Mouse (Mus musculus) kidney, postnatal 0 days (tissue): Measurements from ENCODE around the gene Ly6g5c. TPM values are rescaled to one million over a fixed set of nuclear protein-coding genes. Genes with fewer than 3 reads are reported as not detected.
"Not testable (repeated sequence)": the region's sequence is repeated elsewhere in the genome, so short reads cannot be mapped to it uniquely, and the experiment has no call there.

ENCODE experiments used
- ATAC-seq: fragments of 200-750 bp; cut with Nextera tagmentation; replicated peaks from 2 replicates; pipeline ENCODE4 v1.8.0; 2017; ENCODE audit warnings: low read depth, moderate number of reproducible peaks, moderate TSS enrichment, moderate library complexity; ENCODE audit not compliant: low FRiP score
- DNase-seq: peaks from one replicate; pipeline ENCODE4 v3.0.0-alpha.2; 2016; ENCODE audit warnings: low spot score
- H3K27ac ChIP-seq: fragments of 300-500 bp; sonication (generic); 2 replicates; pipeline ENCODE4 v1.5.1; 2014; ENCODE audit warnings: mild to moderate bottlenecking
- H3K27me3 ChIP-seq: fragments of 300-500 bp; sonication (generic); 2 replicates; pipeline ENCODE4 v1.6.1; 2014; ENCODE audit warnings: low read length, mixed read lengths; ENCODE audit not compliant: insufficient read depth
- H3K36me3 ChIP-seq: fragments of 300-500 bp; sonication (generic); 2 replicates; pipeline ENCODE4 v1.6.1; 2014; ENCODE audit warnings: low read length, mixed read lengths; ENCODE audit not compliant: insufficient read depth
- H3K4me1 ChIP-seq: fragments of 300-500 bp; sonication (generic); replicated peaks from 2 replicates; pipeline ENCODE4 v1.6.1; 2014; ENCODE audit warnings: antibody characterized with exemption, low read length, mixed read lengths; ENCODE audit not compliant: insufficient read depth
- H3K4me2 ChIP-seq: fragments of 300-500 bp; sonication (generic); 2 replicates; pipeline ENCODE4 v1.6.1; 2014; ENCODE audit warnings: mild to moderate bottlenecking, low read length, moderate library complexity, mixed read lengths
- H3K4me3 ChIP-seq: fragments of 300-500 bp; sonication (generic); replicated peaks from 2 replicates; pipeline ENCODE4 v1.5.1; 2014; ENCODE audit warnings: low read depth, low read length
- H3K9ac ChIP-seq: fragments of 300-500 bp; sonication (generic); 2 replicates; pipeline ENCODE4 v1.6.1; 2014; ENCODE audit warnings: low read depth, low read length
- H3K9me3 ChIP-seq: fragments of 300-500 bp; sonication (generic); replicated peaks from 2 replicates; pipeline ENCODE4 v1.6.1; 2016; ENCODE audit warnings: low read length, inconsistent platforms, mixed read lengths
- CTCF ChIP-seq: IDR thresholded peaks from 2 replicates; pipeline ENCODE4 v1.5.1; 2016; ENCODE audit warnings: antibody characterized with exemption, low read depth, mild to moderate bottlenecking, moderate library complexity
- WGBS: fragments of 180-500 bp; shearing (Covaris S2); extraction: QIAGEN DNeasy Blood & Tissue Kit; methylation state at CpG from one replicate; pipeline ENCODE4 v1.1.7; 2014; 5-methylcytosine and 5-hydroxymethylcytosine counted together
- polyA plus RNA-seq: library from polyadenylated mRNA; unstranded; fragments of >200 nt; fragmentation: Nextera tagmentation; extraction: Ambion mirVana; gene quantifications from 2 replicates; pipeline ENCODE4 v1.2.1, GENCODE M21; 2015

Gene Ly6g5c
- polyA plus RNA-seq, 1 experiment from 2014 or later, result not detected

DNA sequence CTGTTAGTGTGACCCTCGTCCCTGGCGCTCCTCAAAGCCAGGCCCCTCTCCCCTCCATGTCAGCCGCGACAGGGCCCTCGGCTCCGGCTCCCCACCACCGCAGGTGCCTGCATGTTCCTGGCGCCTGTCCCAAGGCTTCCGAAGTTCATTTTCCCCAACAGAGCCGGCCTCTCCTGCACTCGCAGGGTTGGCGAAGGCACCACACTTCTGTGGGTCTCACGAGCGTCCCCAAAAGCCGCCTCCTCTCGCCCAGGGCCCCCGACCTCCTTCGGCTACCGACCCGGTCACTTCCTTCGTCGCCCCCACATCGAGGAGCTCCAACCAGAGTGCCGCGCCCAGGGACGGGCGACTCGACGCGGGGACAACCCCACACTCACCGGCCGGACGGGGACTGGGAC lies 12.7 kb downstream of the Ly6g5c start:
- no peaks in the 10 kb centered on the region for H3K27me3 ChIP-seq
- DNase-seq (no peak), ATAC-seq (peak; percentile 4)
- peak overlapping the region; percentile 93 for H3K9ac ChIP-seq
- under 1% methylated on average over 33 of the region's 33 CpGs for WGBS
- H3K9me3 ChIP-seq, result no peaks in the 10 kb centered on the region
- H3K4me3 ChIP-seq, result peak overlapping the region; percentile 98
- H3K27ac ChIP-seq, result peak overlapping the region; percentile 90
- peaks cover 24% of the 10 kb centered on the region for H3K36me3 ChIP-seq
- peaks cover 5% of the 10 kb centered on the region for H3K4me1 ChIP-seq
- peak overlapping the region; percentile 88 for H3K4me2 ChIP-seq
- TF ChIP-seq CTCF, result no peak

DNA sequence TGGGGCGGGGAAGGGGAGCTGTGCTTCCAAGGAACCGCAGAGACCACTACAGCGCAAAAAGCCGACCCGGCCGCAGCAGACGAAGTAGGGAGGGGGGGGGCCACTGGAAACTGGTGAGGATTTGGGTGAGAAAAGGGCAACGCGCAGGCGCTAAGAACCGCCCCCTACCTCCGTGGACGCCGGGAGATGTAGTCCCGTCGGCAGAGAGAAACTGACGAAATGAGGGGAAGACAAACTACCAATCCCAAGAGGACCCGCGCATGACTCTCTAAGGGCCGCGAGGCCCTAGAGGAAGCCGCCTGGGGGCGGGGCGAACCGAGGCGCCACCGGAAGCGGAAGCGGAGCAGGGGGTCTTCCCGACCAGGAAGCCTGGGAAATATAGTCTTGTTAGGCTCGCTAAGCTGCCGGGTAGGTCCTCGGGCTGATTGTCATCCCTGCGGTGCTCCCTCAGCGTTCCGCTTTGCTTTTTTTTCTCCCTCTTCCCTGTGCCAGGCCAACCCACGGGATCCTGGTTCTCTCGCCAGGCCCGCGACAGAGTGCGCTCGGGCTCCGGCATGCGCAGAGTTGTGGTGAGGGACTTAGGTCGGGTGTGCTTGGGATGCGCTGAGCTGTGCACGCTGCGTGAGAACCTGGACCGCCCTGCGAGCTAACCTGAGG lies 13.2 kb downstream of the Ly6g5c start, which contains the start of gene Gpank1:
TSS of gene Gpank1 (plus strand) at position 313 of the 657 bp plus-strand sequence.
- DNase-seq (peak; percentile 100), ATAC-seq (peak; percentile 93)
- Histone ChIP-seq H3K36me3 (peaks cover 20% of the 10 kb centered on the region), H3K4me1 (peaks cover 5% of the 10 kb centered on the region), H3K4me3 (peak within 1 kb of the TSS; percentile 98), H3K27ac (peak within 1 kb of the TSS; percentile 90), H3K27me3 (no peaks in the 10 kb centered on the region), H3K4me2 (peak within 1 kb of the TSS; percentile 88), H3K9me3 (no peaks in the 10 kb centered on the region), H3K9ac (peak within 1 kb of the TSS; percentile 93)
- peak; percentile 13; the same call in 1 of the 2 replicates for TF ChIP-seq CTCF
- WGBS, result under 1% methylated on average over 50 of the region's 50 CpGs

DNA sequence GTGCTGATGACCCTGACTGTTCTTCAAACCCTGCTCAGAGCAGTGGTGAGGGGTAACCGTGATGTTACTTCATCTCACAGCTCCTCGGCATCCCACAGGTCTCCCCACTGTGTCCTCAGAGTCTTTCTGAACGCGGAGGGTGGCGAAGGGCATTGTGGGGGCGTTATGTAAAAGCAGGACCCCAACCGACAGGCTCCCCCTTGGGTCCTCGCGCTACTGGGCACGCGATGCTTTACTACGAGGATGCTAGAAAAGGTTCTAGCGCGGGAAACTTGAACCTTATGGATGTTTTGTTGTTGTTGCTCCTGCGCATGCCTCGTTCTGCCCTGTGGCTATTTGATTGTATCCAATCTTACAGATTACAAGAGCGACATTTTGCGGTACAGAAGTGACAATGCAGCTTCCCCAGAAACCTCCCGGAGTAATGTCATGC lies 13.8 kb downstream of the Ly6g5c start, which contains the start of gene Csnk2b:
TSS of gene Csnk2b (minus strand) at position 183 of the 433 bp plus-strand sequence.
- Histone ChIP-seq H3K4me1 (peaks cover 10% of the 10 kb centered on the region), H3K4me2 (peak within 1 kb of the TSS; percentile 88), H3K4me3 (peak within 1 kb of the TSS; percentile 98), H3K9ac (peak within 1 kb of the TSS; percentile 93), H3K27me3 (no peaks in the 10 kb centered on the region), H3K27ac (peak within 1 kb of the TSS; percentile 90), H3K9me3 (no peaks in the 10 kb centered on the region), H3K36me3 (peaks cover 18% of the 10 kb centered on the region)
- TF ChIP-seq CTCF, result peak; percentile 54
- under 1% methylated on average over 19 of the region's 19 CpGs for WGBS
- no peak for ATAC-seq
- peak; percentile 91 for DNase-seq

DNA sequence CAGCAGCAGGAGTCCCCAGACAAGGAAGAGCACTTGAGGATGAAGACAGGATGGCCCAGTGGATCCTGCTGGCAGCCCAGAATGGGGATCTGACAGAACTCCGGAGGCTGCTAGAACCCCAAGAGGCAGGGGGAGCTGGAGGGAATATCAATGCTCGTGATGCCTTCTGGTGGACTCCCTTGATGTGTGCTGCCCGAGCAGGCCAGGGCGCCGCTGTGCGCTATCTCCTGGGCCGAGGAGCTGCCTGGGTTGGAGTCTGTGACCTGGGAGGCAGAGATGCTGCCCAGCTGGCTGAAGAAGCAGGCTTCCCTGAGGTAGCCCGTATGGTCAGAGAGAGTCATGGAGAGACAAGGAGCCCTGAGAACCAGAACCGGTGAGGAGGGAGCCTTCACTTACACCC lies 15.2 kb downstream of the Ly6g5c start:
- not testable (repeated sequence) for H3K9me3 ChIP-seq, H3K4me3 ChIP-seq, H3K27me3 ChIP-seq, H3K9ac ChIP-seq, ATAC-seq, H3K4me2 ChIP-seq, DNase-seq, H3K27ac ChIP-seq
- H3K36me3 ChIP-seq, result peaks cover 13% of the 10 kb centered on the region; the same call in 1 of the 2 replicates
- WGBS, result 94% methylated on average over 9 of the region's 9 CpGs
- H3K4me1 ChIP-seq, result peaks cover 20% of the 10 kb centered on the region

DNA sequence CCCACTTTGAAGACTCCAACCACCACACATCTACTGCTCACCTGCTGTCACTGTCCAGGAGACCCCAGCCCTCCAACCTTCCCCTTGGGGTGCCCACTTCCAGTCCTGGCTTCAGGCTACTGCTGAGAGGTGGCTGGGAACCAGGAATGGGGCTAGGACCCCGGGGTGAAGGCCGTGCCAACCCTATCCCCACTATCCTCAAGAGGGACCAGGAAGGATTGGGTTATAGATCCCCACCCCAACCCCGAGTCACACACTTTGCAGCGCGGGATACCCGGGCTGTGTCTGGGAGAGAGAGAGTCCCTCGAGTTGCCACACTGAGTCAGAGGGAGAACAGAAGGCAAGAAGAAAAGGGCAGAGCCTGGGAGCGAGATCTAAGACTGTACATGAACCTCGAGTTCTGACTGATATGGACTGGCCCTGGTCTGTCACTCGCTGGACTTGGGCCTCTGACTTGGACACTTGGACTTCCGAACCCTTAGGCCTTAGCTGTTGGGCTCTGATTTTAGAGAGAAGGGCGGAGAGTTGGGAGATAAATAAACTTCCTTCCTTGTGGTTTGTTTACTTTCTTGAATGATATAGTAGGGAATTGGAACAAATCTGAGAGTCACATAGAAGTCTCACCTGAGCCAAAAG lies 16.3 kb downstream of the Ly6g5c start:
- H3K36me3 ChIP-seq, H3K4me2 ChIP-seq, DNase-seq, H3K27me3 ChIP-seq, H3K4me3 ChIP-seq, H3K27ac ChIP-seq, H3K9me3 ChIP-seq, H3K9ac ChIP-seq, ATAC-seq: not testable (repeated sequence)
- peaks cover 20% of the 10 kb centered on the region for H3K4me1 ChIP-seq
- WGBS, result 92% methylated on average over 12 of the region's 12 CpGs

DNA sequence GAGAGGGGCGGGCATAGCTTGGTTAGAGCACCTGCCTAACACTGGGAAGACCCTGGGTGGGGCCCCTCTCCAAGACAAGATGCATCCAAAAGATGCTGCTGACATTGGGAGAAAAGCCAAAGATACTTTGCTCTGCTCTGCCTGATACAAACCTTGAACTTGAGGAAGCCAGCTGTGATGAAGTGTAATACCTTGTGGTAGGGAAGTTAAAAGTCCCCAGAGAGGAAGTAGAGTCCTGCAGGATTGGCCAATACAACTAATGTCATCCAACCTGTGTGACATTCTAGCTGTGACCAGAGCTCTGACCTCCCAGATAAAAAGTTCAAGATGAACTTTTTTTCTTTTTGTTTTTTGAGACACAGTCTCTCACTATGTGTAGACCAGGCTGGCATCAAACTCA lies 17.0 kb downstream of the Ly6g5c start:
- peak overlapping the region; percentile 69; the same call in 1 of the 2 replicates for H3K9ac ChIP-seq
- peaks cover 10% of the 10 kb centered on the region; the same call in 1 of the 2 replicates for H3K36me3 ChIP-seq
- no peak for TF ChIP-seq CTCF
- ATAC-seq, result no peak
- no peak overlapping the region for H3K4me3 ChIP-seq
- no peaks in the 10 kb centered on the region for H3K27me3 ChIP-seq
- H3K4me2 ChIP-seq, result peak overlapping the region; percentile 62; the same call in 1 of the 2 replicates
- H3K27ac ChIP-seq, result peak overlapping the region; percentile 89; the same call in 1 of the 2 replicates
- peaks cover 20% of the 10 kb centered on the region for H3K4me1 ChIP-seq
- no peaks in the 10 kb centered on the region for H3K9me3 ChIP-seq
- WGBS, result 96% methylated on average over 1 of the region's 1 CpGs
- no peak for DNase-seq
